Mouse (Mus musculus) testis, postnatal 10 days (tissue): ENCODE data around the gene Atg4d.
A peak's percentile ranks its signal among the peaks of the same experiment; 100 is the strongest.
"Not testable (repeated sequence)": the region's sequence is repeated elsewhere in the genome, so short reads cannot be mapped to it uniquely, and the experiment has no call there.

Experiments
- DNase-seq: peaks from one replicate; pipeline ENCODE4 v3.0.0; 2021; ENCODE audit warnings: low spot score

The Atg4d gene

GRCm38 (mm10) chr9:21241343-21241742 lies 23.8 kb upstream of the Atg4d start:
- peak; percentile 88 for DNase-seq

DNA sequence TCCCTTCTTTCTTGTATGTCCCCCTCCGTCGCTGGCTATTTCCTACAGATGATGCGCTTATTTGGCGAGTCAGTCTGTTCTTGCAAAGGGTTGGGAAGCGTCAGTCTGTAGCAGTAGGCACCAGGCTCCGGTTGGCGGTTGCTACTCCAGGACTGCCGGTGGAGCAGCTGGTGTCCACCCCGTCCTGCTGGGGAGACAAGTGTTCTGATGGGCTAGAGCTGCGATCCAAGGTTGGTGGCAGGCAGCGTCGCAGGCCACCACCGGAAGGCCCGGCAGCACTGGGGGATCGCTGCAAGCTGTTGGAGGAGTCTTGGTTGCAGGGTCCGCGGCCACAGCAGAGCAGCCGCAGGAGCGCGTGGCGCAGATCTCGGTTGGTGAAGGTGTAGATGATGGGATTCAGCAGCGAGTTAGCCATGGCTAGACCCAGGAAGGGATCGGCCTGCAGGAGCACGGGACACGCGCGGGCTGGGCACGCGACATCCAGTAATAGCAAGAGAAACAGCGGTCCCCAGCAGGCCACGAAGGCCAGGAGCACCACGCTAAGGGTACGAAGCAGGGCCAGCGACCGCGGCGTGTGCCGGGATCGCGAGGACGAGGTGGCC lies 21.2 kb upstream of the Atg4d start:
- no peak for DNase-seq

GRCm38 (mm10) chr9:21244428-21245112 lies 20.5 kb upstream of the Atg4d start:
- DNase-seq: no peak

- DNase-seq: no peak
These were observed 20.0 kb upstream of the Atg4d start for GRCm38 (mm10) chr9:21245113-21245487.

- no peak for DNase-seq
These were observed 18.8 kb upstream of the Atg4d start for GRCm38 (mm10) chr9:21246342-21246741.

GRCm38 (mm10) chr9:21248326-21248725 lies 16.8 kb upstream of the Atg4d start, which contains the start of gene S1pr5:
Gene S1pr5 (minus strand): TSS chr9:21248443.
- DNase-seq: no peak

GRCm38 (mm10) chr9:21249629-21250508 lies 15.2 kb upstream of the Atg4d start:
- DNase-seq: no peak

DNA sequence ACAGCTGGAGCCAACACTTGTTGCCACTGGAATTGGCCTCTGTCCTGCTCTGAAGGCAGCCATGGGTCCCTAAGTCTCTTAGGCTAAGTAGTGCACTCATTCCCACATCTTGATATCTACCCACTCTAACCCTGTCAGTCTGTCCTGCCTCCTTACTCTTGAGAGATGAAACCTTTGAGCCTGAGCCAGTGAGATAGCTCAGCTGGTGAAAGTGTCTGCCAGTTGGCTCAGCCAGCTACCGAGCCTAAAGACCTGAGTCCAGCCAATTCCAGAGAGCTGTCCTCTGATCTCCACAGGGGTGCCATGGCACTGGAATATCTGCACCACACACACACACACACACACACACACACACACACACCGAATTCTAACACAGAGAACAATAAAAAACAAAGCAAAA lies 14.6 kb upstream of the Atg4d start:
- no peak for DNase-seq

GRCm38 (mm10) chr9:21251116-21251735 lies 13.9 kb upstream of the Atg4d start:
- DNase-seq: no peak

- DNase-seq: no peak
These were observed 10.4 kb upstream of the Atg4d start for GRCm38 (mm10) chr9:21254690-21255089.

DNA sequence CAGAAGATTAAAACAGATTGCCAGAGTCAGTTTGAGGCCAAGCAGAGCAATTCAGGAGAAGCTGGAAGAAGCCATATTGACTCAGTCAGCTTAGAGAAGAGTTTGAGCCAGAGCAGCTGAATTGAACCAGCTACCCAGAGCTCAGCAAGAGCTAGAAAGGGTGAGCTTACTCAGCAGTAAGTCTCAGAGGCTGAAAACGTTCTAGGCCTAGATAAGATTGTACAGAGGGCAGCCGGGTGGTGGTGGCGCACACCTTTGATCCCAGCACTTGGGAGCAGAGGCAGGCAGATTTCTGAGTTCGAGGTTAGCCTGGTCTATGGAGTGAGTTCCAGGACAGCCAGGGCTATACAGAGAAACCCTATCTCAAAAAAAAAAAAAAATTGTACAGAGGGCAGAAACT lies 8.7 kb upstream of the Atg4d start:
- DNase-seq: not testable (repeated sequence)

GRCm38 (mm10) chr9:21260491-21261040 lies 4.5 kb upstream of the Atg4d start:
- DNase-seq: no peak

GRCm38 (mm10) chr9:21261831-21262230 lies 3.3 kb upstream of the Atg4d start:
- DNase-seq: no peak

DNA sequence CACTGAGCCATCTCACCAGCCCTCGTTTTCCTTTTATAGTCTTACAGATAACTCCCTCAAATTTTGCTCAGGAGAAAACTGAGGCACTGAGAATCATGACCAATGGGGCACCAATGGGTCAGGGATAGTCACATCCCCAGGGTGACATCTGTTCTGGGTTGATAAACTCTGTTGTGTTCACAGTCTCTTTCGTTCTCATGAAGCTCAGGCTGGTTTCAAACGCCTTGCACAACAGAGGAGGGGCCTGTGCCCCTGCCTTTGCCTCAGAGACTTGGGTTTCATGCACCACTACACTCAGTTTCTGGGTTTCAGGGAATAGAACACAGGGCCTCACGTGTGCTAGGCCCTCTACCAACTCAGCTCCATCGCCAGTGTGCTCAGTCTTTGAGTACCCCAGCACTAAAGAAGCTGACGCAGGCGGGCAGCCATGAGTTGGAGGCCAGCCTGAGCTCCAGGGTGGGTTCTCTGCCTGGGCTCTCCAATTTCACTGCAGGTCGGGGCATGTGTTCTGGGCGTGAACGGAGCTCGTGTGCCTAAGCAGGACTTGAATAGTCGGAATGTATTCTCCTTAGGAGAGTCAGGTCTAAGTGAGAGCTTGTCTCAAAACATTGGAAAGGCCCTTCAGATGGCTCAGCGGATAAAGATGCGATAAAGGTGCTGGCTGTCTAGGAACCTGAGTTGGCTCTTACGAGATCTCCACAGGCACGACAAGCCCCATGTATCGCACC lies 657 bp upstream of the Atg4d start:
- no peak for DNase-seq

GRCm38 (mm10) chr9:21265611-21266010 lies 518 bp downstream of the Atg4d start:
- DNase-seq: no peak

DNA sequence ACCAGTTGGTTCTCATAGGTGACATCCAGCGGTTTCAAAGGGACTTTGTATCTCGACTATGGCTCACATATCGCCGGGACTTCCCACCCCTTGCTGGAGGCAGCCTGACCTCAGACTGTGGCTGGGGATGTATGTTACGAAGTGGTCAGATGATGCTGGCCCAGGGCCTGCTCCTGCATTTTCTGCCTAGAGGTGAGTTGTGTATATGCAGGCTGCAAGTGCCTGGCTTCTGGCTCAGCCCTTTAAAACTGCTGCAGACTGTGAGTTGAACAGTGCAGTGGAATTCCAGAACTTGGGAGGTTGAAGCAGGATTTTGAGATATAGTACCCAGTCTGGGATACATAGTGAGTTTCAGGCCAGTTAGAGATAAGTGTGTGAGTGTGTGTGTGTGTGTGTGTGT lies 1.8 kb downstream of the Atg4d start:
- DNase-seq: no peak

GRCm38 (mm10) chr9:21268305-21268704 lies 3.2 kb downstream of the Atg4d start:
- DNase-seq: no peak

DNA sequence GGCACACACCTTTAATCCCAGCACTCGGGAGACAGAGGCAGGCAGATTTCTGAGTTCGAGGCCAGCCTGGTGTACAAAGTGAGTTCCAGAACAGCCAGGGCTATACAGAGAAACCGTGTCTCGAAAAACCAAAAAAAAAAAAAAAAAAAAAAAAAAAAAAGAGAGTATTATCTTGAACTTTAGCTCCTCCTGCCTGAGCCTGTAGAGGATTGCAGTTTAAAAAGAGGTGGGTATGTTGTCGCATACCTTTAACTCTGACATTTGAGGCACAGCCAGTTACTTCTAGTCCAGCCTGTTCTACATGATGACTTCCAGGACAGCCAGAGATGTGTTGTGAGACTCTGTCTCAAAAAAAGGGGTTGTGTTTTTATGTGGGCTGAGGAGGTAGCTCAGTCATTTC lies 4.5 kb downstream of the Atg4d start:
- not testable (repeated sequence) for DNase-seq

DNA sequence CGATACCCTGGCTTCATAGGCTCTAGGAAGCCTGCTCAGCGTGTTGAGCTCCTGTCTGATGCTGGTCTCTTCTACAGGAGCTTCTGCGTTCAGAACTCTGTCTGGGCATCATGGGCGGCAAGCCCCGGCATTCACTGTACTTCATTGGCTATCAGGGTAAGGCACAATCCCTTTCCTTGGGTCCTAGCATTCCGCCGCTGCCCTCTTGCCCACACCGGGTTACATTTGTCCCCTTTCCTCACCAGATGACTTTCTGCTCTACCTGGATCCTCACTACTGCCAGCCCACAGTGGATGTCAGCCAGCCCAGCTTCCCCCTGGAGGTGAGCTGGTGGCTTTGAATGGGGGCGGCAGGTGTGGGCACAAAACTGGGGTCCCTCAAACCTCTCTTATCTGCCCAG lies 7.3 kb downstream of the Atg4d start:
- no peak for DNase-seq

GRCm38 (mm10) chr9:21273094-21273493 lies 8.0 kb downstream of the Atg4d start:
- DNase-seq: no peak

- no peak for DNase-seq
These were observed 8.6 kb downstream of the Atg4d start for GRCm38 (mm10) chr9:21273520-21274228.
